Mouse (Mus musculus): ENCODE data around the gene P2ry2.

P2ry2 gene

DNA sequence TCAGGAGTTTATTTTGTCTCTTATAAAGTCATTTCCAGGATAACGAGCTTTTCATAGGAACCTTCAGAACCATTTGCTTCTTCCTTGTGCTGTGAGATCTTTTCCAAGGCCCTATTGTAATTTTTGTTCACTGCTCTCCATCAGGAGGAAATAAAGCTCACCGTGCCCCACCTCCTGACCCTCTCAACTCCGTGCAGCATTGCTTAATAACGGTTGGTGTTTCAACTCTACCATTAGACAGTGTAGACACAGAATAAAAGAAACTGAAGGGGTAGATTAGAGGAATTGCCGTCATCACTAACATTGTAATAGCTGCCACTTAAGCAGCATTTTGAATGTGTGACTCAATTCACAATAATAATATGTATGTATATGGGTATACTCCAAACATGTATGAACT lies 14.2 kb upstream of the P2ry2 start:
- no peak for DNase-seq

DNA sequence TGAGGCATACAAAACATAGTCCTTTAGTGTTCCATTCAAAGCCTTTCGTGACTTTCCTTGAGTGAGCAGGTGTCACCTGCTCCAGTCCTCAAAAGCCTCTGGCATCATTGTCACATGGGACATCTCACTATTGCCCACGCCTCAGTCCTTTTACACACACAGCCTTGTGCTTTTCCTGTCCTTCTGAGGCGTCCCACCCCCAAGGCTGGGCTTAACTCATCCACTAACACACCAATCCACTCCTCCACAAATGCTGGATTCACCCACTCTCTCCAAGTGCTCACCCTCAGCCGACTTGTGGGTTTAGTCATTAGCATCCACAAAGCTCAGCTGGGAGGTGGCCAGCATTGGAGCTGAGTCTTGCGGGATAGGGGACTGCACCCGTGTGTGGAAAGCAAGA lies 4.8 kb upstream of the P2ry2 start:
- no peak for DNase-seq

GRCm38 (mm10) chr7:101017021-101017461 lies 4.4 kb upstream of the P2ry2 start:
- DNase-seq: no peak

- no peak for DNase-seq
Measured at GRCm38 (mm10) chr7:101014985-101015384, 2.3 kb upstream of the P2ry2 start.

GRCm38 (mm10) chr7:101014041-101014440 lies 1.4 kb upstream of the P2ry2 start:
- DNase-seq: no peak

DNA sequence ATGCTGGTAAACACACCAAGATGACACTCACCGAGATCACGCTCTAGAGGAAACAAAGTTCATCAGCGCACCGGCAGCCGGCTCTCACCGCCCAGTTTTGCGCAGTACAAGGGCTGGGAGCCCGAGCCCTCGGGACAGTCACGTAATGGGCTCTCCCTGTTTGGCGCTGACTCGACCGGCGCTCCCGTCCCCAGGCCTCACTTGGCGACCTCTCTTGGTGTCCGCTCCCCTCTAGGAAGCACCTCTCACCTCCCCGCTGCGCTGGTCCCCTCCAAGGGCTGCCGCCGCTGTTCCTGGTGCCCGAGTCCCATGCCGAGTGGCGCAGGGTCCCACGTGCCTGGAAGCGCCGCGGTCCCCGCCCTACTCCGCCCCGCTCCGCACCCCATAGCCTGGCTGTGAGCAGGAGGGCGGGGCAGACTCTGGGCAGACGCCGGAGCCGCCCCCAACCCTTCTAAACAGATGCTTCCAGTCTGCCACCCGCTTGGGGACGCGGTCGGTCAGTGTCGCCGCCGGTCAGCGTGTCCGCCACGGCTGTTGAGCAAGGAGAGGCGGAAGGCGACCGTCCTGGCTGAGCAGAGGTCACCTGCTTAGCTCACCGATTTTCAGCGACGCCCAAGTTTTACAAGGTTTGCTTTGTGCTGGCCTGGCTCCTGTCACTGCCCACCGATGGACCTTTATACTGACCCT lies 842 bp downstream of the P2ry2 start:
- peak; percentile 80 for DNase-seq

- no peak for DNase-seq
Measured at GRCm38 (mm10) chr7:101010741-101011140, 1.9 kb downstream of the P2ry2 start.

DNA sequence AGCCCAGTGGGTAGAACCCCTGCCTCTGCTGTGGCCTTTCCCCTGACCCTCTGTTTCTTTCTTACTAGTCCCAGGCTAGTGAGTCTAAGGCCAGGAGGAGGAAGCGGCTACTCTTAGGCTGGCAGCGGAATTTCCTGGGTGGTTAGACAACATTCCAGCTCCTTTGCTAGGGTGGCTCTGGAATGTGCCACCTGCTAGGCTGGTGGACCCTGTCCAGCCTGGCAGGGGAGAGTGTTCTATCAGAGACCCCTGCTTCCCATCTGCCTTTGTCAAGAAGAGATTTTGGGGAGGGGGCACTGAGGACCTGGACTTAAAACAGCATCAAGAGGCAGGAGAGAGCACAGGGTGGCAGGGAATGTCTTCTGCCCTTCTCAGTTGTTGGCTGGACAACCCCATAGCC lies 6.5 kb downstream of the P2ry2 start:
- no peak for DNase-seq

- no peak for DNase-seq
Measured at GRCm38 (mm10) chr7:101005119-101005518, 7.5 kb downstream of the P2ry2 start.

DNA sequence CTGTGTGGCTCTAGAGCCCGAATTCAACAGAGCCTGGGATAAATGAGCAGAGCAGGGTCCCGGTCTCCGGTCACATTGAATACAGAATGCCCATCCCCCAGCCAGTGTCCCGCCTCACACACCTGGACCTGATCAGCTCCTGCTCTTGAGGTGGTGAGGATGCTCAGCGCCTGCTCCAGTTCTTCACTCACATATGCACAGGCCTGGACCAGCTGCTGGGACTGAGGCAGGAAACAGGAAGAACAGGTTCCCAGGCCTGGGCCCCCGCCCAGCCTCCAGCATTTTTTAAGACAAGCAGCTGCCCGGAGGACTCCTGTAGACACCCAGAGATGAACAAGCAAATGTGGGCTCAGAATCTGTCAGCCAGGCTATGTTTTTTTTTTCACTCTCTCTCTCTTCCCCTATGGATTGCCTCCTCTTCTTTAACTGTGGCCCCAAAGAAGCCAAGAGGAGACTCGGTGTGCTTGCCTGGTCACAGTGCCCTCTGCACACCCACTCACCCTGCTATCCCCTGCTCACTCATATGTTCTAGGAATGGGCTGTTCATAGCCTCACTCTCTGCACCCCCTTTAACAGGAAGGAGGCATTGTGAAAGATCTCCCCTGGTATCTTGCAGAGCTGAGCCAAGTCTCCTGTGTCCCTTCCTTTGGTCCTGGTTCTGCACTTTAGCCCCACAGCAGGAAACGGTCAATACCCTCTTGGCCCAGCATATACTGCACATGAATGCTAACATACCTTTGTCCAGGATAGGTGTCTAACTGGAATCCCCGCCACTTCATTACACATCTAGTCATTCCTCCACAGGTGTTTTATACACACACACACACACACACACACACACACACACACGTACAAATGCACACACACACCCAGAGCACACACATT lies 9.0 kb downstream of the P2ry2 start:
- DNase-seq: no peak

DNA sequence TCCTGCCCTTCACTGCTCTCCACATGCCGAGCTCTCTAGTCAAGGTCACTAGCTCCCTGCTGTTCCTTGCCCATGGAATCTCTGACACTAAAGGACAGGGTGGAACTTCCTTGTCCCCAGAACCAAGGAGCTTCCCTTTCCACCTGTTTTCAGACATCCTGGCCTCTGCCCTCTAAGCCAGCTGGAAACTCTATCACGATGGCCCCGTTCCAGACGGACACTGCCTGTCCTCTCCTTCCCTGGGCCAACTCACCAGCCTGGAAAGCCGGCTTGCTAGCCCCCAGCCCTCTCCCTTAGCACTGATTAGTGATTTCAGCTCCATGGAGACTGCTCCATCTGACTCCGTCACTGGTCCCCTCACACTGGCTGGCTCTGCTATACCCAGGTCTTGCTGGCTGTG lies 10.4 kb downstream of the P2ry2 start:
- DNase-seq: no peak

DNA sequence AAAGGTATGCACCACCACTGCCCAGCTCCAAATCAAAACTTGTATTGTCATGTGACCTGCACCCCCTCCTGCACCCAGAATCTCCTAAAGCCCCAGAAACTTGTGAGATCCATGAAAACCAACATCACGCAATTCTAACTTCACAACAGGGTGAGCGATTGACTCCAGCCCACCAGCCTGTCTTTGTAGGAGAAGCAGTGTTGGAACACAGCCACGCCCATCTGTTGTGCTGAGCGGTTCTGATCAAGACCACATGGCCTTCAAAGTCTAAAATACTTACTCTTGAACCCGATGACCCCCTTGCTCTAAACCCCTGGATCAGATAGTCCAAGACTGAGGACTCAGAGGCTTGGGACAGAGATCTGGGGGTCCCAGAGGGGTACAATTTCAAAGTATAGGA lies 13.0 kb downstream of the P2ry2 start:
- no peak for DNase-seq

DNA sequence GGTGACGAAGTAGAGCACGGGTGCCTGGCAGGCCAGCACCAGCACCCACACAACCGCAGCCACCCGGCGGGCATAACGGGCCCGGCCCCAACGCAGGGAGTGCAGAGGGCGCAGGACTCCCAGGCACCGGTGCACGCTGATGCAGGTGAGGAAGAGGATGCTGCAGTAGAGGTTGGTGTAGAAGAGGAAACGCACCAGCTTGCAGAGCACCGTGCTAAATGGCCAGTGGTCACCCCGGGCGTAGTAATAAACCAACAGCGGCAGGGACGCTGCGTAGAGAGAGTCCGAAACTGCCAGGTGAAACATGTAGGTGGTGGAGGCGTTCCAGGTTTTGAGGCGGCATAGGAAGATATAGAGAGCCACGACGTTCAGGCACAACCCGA lies 14.1 kb downstream of the P2ry2 start:
- DNase-seq: no peak

GRCm38 (mm10) chr7:100997951-100998577 lies 14.6 kb downstream of the P2ry2 start:
- DNase-seq: no peak

GRCm38 (mm10) chr7:100997215-100997614 lies 15.5 kb downstream of the P2ry2 start:
- no peak for DNase-seq

GRCm38 (mm10) chr7:100995951-100996350 lies 16.7 kb downstream of the P2ry2 start:
- DNase-seq: no peak

GRCm38 (mm10) chr7:100995260-100995864 lies 17.3 kb downstream of the P2ry2 start:
- no peak for DNase-seq

GRCm38 (mm10) chr7:100993166-100993565 lies 19.5 kb downstream of the P2ry2 start:
- peak; percentile 51 for DNase-seq

DNA sequence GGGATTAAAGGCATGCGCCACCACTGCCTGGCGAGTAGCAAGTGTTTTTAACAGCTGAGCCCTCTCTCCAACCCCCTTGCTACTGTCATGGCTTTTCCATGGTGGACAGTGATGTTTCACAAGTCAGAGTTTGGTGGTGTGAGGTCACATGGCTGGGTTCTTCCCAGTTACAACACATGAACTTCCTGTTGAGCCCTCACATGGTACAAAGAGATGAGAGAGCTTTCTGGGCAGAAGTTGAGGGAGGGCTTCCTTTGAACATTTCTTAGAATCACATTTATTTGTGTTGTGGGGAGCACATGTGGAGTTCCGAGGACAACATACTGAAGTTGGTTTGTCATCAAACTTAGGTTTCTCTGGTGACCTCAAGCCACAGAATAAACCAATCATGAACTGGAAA lies 20.7 kb downstream of the P2ry2 start:
- DNase-seq: no peak

DNA sequence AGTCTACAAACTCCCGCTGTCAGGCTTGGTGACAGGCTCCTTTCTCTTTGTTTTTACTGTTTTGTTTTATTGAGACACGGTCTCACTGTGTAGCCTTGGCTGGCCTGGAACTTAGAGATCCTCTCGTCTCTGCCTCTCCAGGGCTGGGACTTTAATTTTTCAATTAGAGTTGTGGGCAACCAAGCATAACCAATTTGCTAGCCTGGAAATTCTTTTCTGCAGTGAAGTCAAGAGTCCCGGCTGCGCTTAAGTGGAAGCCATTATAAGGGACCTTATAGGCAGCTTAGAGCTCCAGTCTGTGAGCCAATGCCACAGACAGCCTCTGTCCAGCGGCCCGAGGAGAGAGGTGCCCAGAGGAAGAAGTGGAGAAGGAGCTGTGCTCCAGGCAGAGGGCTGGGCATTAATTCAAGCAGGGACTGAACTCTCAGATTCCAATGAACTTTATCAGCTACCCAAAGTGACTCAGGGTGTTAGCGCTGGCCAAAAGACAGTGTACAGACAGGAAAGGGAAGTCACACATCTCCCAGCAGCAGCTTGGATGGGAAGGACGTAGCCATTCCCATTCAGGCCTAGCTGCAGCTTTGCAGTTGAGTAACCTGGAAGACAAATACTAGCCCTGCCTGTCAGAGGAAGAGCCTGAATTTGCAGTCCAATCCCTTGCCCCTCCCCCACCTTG lies 21.9 kb downstream of the P2ry2 start:
- peak; percentile 55 for DNase-seq

- peak; percentile 85 for DNase-seq
Measured at GRCm38 (mm10) chr7:100988092-100988491, 24.6 kb downstream of the P2ry2 start.

- DNase-seq: peak; percentile 57
Measured at GRCm38 (mm10) chr7:100984452-100985395, 27.9 kb downstream of the P2ry2 start.

Measured in lung, postnatal 14 days (tissue).